ENCODE assay signal across 12 mouse cellular contexts in genomic region chr5:126769031-126769430, GRCm38 (mm10).
DNase-seq lines count a peak whose midpoint lies in the region; ATAC-seq and TF ChIP-seq lines count a peak whose summit lies in the region.
"Had no signal": no experiment of that assay in that cellular context is flagged by ENCODE, and none has a peak within 500 bp of the region (broad histone marks: within the 10 kb centered on the region; RNA-seq: fewer than 3 reads in every experiment).

No protein-coding gene starts in this region.

- no peak for TF ChIP-seq CTCF in forebrain, postnatal 0 days (IDR thresholded peaks at IDR 0.05; ENCODE audit: low read depth)
- TF ChIP-seq CTCF in lung, postnatal 0 days (IDR thresholded peaks at IDR 0.05): no peak

- DNase-seq in ES-CJ7 (ENCODE audit: low read depth, low spot score): peak; percentile 33
- DNase-seq in brain, adult 2 months (ENCODE audit: low read depth, low spot score): peak; percentile 50
- peak; percentile 41 for DNase-seq in forebrain, postnatal 0 days
- peak; percentile 49 for DNase-seq in midbrain, embryonic 14.5 days
- no peak for DNase-seq in lung, postnatal 0 days (ENCODE audit: low spot score)
- DNase-seq: cerebellum, adult 9-11 months; kidney, postnatal 36 days; thymus, postnatal 4 days had no signal

- H3K4me2 ChIP-seq in forebrain, postnatal 0 days (ENCODE audit: low read depth): peak overlapping the region; percentile 47
- peak overlapping the region; percentile 47 for H3K4me2 ChIP-seq in midbrain, embryonic 14.5 days (ENCODE audit: low read length)
- H3K4me2 ChIP-seq in lung, postnatal 0 days (replicated peaks; ENCODE audit: low read depth, low read length): no peak overlapping the region
- H3K4me2 ChIP-seq in intestine, embryonic 15.5 days (replicated peaks): no peak overlapping the region
- H3K4me2 ChIP-seq: liver, embryonic 15.5 days had no signal

- no peak overlapping the region for H3K27ac ChIP-seq in forebrain, postnatal 0 days (ENCODE audit: low read depth, low read length)
- no peak overlapping the region for H3K27ac ChIP-seq in midbrain, embryonic 14.5 days (replicated peaks; ENCODE audit: low read depth, low read length)
- no peak overlapping the region for H3K27ac ChIP-seq in lung, postnatal 0 days (ENCODE audit: low read length)
- no peak overlapping the region for H3K27ac ChIP-seq in intestine, embryonic 15.5 days
- H3K27ac ChIP-seq: liver, embryonic 15.5 days had no signal

- H3K9ac ChIP-seq in forebrain, postnatal 0 days: no peak overlapping the region; the same call in 1 of the 2 replicates
- H3K9ac ChIP-seq in midbrain, embryonic 14.5 days (replicated peaks; ENCODE audit: low read length): no peak overlapping the region
- H3K9ac ChIP-seq in lung, postnatal 0 days (replicated peaks; ENCODE audit: low read depth): no peak overlapping the region
- H3K9ac ChIP-seq in intestine, embryonic 15.5 days: no peak overlapping the region
- H3K9ac ChIP-seq: liver, embryonic 15.5 days had no signal

- WGBS in forebrain, postnatal 0 days: 7% methylated on average over 11 of the region's 11 CpGs
- 14% methylated on average over 11 of the region's 11 CpGs for WGBS in midbrain, embryonic 14.5 days
- 28% methylated on average over 11 of the region's 11 CpGs for WGBS in lung, postnatal 0 days
- 28% methylated on average over 11 of the region's 11 CpGs for WGBS in intestine, embryonic 15.5 days

- no peaks in the 10 kb centered on the region for H3K9me3 ChIP-seq in forebrain, postnatal 0 days (ENCODE audit: low read length)
- H3K9me3 ChIP-seq in midbrain, embryonic 14.5 days (ENCODE audit: control insufficient read depth, low read length): no peaks in the 10 kb centered on the region
- no peaks in the 10 kb centered on the region for H3K9me3 ChIP-seq in lung, postnatal 0 days (ENCODE audit: low read length)
- H3K9me3 ChIP-seq in intestine, embryonic 15.5 days: no peaks in the 10 kb centered on the region
- H3K9me3 ChIP-seq: liver, embryonic 15.5 days had no signal

- no peaks in the 10 kb centered on the region for H3K36me3 ChIP-seq in forebrain, postnatal 0 days (ENCODE audit: insufficient read depth)
- no peaks in the 10 kb centered on the region for H3K36me3 ChIP-seq in midbrain, embryonic 14.5 days (ENCODE audit: control insufficient read depth, insufficient read depth, low read length)
- H3K36me3 ChIP-seq in lung, postnatal 0 days (ENCODE audit: insufficient read depth, low read length): no peaks in the 10 kb centered on the region
- H3K36me3 ChIP-seq in intestine, embryonic 15.5 days: no peaks in the 10 kb centered on the region
- H3K36me3 ChIP-seq: liver, embryonic 15.5 days had no signal

- peak; percentile 19; the same call in 1 of the 2 replicates for ATAC-seq in forebrain, postnatal 0 days
- no peak for ATAC-seq in midbrain, embryonic 14.5 days (ENCODE audit: low FRiP score, low TSS enrichment)
- ATAC-seq in lung, postnatal 0 days: no peak
- no peak for ATAC-seq in inflammation-experienced regulatory T-cells, adult 6 months
- no peak for ATAC-seq in intestine, embryonic 15.5 days

- TF ChIP-seq EP300 in lung, postnatal 0 days (IDR thresholded peaks at IDR 0.05): no peak

- H3K27me3 ChIP-seq in forebrain, postnatal 0 days (ENCODE audit: insufficient read depth, low read length): 0 out of 2 replicates have a peak, but pooled peaks cover 3% of the 10 kb centered on the region
- H3K27me3 ChIP-seq in midbrain, embryonic 14.5 days (ENCODE audit: control insufficient read depth, insufficient read depth, low read length): no peaks in the 10 kb centered on the region
- no peaks in the 10 kb centered on the region for H3K27me3 ChIP-seq in lung, postnatal 0 days (replicated peaks; ENCODE audit: insufficient read depth, low read length)
- no peaks in the 10 kb centered on the region; the same call in 1 of the 2 replicates for H3K27me3 ChIP-seq in intestine, embryonic 15.5 days (replicated peaks)
- H3K27me3 ChIP-seq: liver, embryonic 15.5 days; megakaryocyte, embryonic 14.5 days had no signal

- 0 out of 2 replicates have a peak, but pooled peaks cover 4% of the 10 kb centered on the region for H3K4me1 ChIP-seq in forebrain, postnatal 0 days (ENCODE audit: insufficient read depth)
- peaks cover 9% of the 10 kb centered on the region; the same call in 1 of the 2 replicates for H3K4me1 ChIP-seq in midbrain, embryonic 14.5 days (ENCODE audit: control insufficient read depth, insufficient read depth, low read length)
- no peaks in the 10 kb centered on the region for H3K4me1 ChIP-seq in lung, postnatal 0 days (ENCODE audit: insufficient read depth, low read depth, low read length)
- H3K4me1 ChIP-seq in intestine, embryonic 15.5 days (replicated peaks): no peaks in the 10 kb centered on the region
- H3K4me1 ChIP-seq: liver, embryonic 15.5 days; megakaryocyte, embryonic 14.5 days had no signal

- peak overlapping the region; percentile 28 for H3K4me3 ChIP-seq in forebrain, postnatal 0 days (ENCODE audit: low read depth, low read length)
- H3K4me3 ChIP-seq in midbrain, embryonic 14.5 days (replicated peaks; ENCODE audit: low read depth, low read length): peak overlapping the region; percentile 23
- H3K4me3 ChIP-seq in lung, postnatal 0 days (ENCODE audit: low read depth, low read length): no peak overlapping the region
- H3K4me3 ChIP-seq in intestine, embryonic 15.5 days (replicated peaks): no peak overlapping the region
- H3K4me3 ChIP-seq: liver, embryonic 15.5 days; megakaryocyte, embryonic 14.5 days had no signal

Comparison
In these comparisons a context has a peak if more than half of its experiments do, and no peak if none do; other contexts are left out.
1. H3K4me2 ChIP-seq: peak in forebrain, postnatal 0 days (single experiment) and midbrain, embryonic 14.5 days (single experiment); none in lung, postnatal 0 days (single experiment) and intestine, embryonic 15.5 days (single experiment).
2. H3K4me3 ChIP-seq: peak in forebrain, postnatal 0 days (single experiment) and midbrain, embryonic 14.5 days (single experiment); none in lung, postnatal 0 days (single experiment) and intestine, embryonic 15.5 days (single experiment).